ENCODE assay signal across 10 mouse cellular contexts in the genomic region with DNA sequence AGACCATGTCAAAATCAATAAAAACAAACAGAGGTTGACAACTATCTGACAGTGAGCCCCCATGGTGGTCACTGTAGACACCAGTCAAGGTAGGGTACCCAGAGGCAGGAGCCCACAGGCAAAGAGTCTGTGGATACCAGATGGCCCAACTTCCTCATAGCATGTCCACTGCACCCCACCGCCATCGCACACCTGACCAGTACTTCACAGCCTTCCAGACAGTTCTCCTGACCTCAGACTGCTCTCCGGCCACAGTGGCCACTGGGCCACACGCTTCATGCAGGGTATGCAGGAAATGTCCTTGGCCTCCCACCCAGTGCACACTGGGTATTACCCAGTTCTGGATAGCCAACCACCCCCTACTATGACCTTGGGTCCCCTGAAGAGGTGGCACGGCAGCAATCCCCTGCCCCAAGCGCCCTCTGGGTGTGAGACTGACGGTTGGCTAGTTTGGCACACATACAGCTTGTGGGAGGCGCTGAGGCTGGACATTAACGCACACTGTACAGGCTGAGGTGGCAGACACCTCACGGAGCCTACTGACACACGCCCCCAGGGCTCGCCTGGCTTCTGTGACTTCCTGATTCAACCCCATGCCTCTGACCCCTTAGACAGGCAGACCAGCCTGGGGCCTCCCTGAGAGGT. TPM values are rescaled to one million over a fixed set of nuclear protein-coding genes. Genes with fewer than 3 reads are reported as not detected.
DNase-seq lines count a peak whose midpoint lies in the region; ATAC-seq and TF ChIP-seq lines count a peak whose summit lies in the region.
"Had no signal": no experiment of that assay in that cellular context is flagged by ENCODE, and none has a peak within 500 bp of the region (broad histone marks: within the 10 kb centered on the region; RNA-seq: fewer than 3 reads in every experiment).

No protein-coding gene starts in this region.

- 81% methylated on average over 12 of the region's 12 CpGs for WGBS in heart, embryonic 15.5 days
- WGBS in macrophage (ENCODE audit: missing documents), result 52% methylated on average over 12 of the region's 12 CpGs

- H3K27ac ChIP-seq in heart, embryonic 15.5 days, result peak overlapping the region; percentile 12; the same call in 1 of the 2 replicates
- H3K27ac ChIP-seq in bone marrow macrophage, adult 2 months (ENCODE audit: insufficient read depth, low read depth, low read length), result peak overlapping the region; percentile 88
- peak overlapping the region; percentile 98 for H3K27ac ChIP-seq in macrophage
- H3K27ac ChIP-seq: neural tube, embryonic 13.5 days had no signal

- no peaks in the 10 kb centered on the region for H3K9me3 ChIP-seq in heart, embryonic 15.5 days (replicated peaks)
- no peaks in the 10 kb centered on the region for H3K9me3 ChIP-seq in megakaryocyte, embryonic 14.5 days
- H3K9me3 ChIP-seq: neural tube, embryonic 13.5 days had no signal

- ATAC-seq in heart, embryonic 15.5 days (replicated peaks; ENCODE audit: insufficient number of reproducible peaks, insufficient read depth, low FRiP score, low read depth), result no peak
- ATAC-seq in megakaryocyte, adult 5-6 weeks (ENCODE audit: poor library complexity, severe bottlenecking), result no peak

- H3K9ac ChIP-seq in heart, embryonic 15.5 days, result no peak overlapping the region
- H3K9ac ChIP-seq: liver, embryonic 14.5 days; neural tube, embryonic 13.5 days had no signal

- TF ChIP-seq POLR2A in bone marrow macrophage, adult 2 months (IDR thresholded peaks at IDR 0.05; ENCODE audit: borderline replicate concordance, low read depth, low read length), result no peak

- peaks cover 18% of the 10 kb centered on the region for H3K36me3 ChIP-seq in heart, embryonic 15.5 days
- peaks cover 86% of the 10 kb centered on the region for H3K36me3 ChIP-seq in megakaryocyte, embryonic 14.5 days (replicated peaks; ENCODE audit: low read length)
- H3K36me3 ChIP-seq in macrophage (ENCODE audit: inconsistent target), result peaks cover 24% of the 10 kb centered on the region

- no peaks in the 10 kb centered on the region for H3K27me3 ChIP-seq in heart, embryonic 15.5 days
- H3K27me3 ChIP-seq in megakaryocyte, embryonic 14.5 days (replicated peaks), result no peaks in the 10 kb centered on the region
- H3K27me3 ChIP-seq: neural tube, embryonic 13.5 days had no signal

- peaks cover 36% of the 10 kb centered on the region for H3K4me1 ChIP-seq in heart, embryonic 15.5 days (replicated peaks)
- H3K4me1 ChIP-seq in megakaryocyte, embryonic 14.5 days, result peaks cover 94% of the 10 kb centered on the region
- H3K4me1 ChIP-seq in bone marrow macrophage, adult 2 months (ENCODE audit: control insufficient read depth, insufficient read depth, low read length), result peaks cover 60% of the 10 kb centered on the region

- no peak for TF ChIP-seq CTCF in bone marrow macrophage, adult 2 months (IDR thresholded peaks at IDR 0.05; ENCODE audit: low read depth, low read length)

- no peak overlapping the region for H3K4me2 ChIP-seq in heart, embryonic 15.5 days
- H3K4me2 ChIP-seq: neural tube, embryonic 13.5 days had no signal

- no peak overlapping the region for H3K4me3 ChIP-seq in heart, embryonic 15.5 days
- peak overlapping the region; percentile 88 for H3K4me3 ChIP-seq in megakaryocyte, embryonic 14.5 days (replicated peaks)
- no peak overlapping the region for H3K4me3 ChIP-seq in bone marrow macrophage, adult 2 months (ENCODE audit: insufficient read depth, low read length)
- no peak overlapping the region for H3K4me3 ChIP-seq in macrophage (ENCODE audit: inconsistent target)
- H3K4me3 ChIP-seq: neural tube, embryonic 13.5 days had no signal

- no peak for DNase-seq in heart, adult 9 months (ENCODE audit: low spot score in 2 of 2)
- DNase-seq in cerebellum, postnatal 36 days, result no peak
- DNase-seq: heart, postnatal 36 days had no signal

- peaks cover 71% of the 10 kb centered on the region for H3K79me2 ChIP-seq in macrophage (ENCODE audit: inconsistent target)

RNA-seq across cellular contexts. Expression of a gene that starts 8.3 kb away (rescaled TPM):
- polyA plus RNA-seq in heart, embryonic 15.5 days (2015; fragmentation: Nextera tagmentation; extraction: Ambion mirVana), result 22.1 and 33.6 TPM in 2 replicates
- 61.8 and 135 TPM in 2 replicates for polyA plus RNA-seq in megakaryocyte, embryonic 14.5 days (2012; ENCODE audit: insufficient read depth, low replicate concordance)
- 61.8 and 72.0 TPM in 2 replicates for total RNA-seq in megakaryocyte, adult 5-6 weeks (2015)
- total RNA-seq in megakaryocyte, adult 5-6 weeks (2017), result 65.0 and 77.3 TPM in 2 replicates
- polyA plus RNA-seq in bone marrow macrophage, adult 2 months (2012; ENCODE audit: insufficient read depth, insufficient read length, missing spikeins), result 53.3 and 53.8 TPM in 2 replicates
- total RNA-seq in macrophage (2018; cell fraction: chromatin; rRNA removed), result 10 to 100 TPM; 24.0 to 85.6 (median 50.0) TPM
- total RNA-seq in macrophage (2018; cell fraction: cytosol; rRNA removed), result 10 to 100 TPM; 42.5 to 58.5 (median 53.2) TPM
- 10 to 100 TPM; 29.7 to 68.5 (median 43.5) TPM for total RNA-seq in macrophage (2018; cell fraction: nucleus; rRNA removed)
- 34.5 to 48.6 TPM (median 44.2 TPM) in 3 replicates for polyA plus RNA-seq in macrophage (2018)

RNA-seq across cellular contexts. Expression of a gene that starts 8.5 kb away (rescaled TPM):
- polyA plus RNA-seq in heart, embryonic 15.5 days (2015; fragmentation: Nextera tagmentation; extraction: Ambion mirVana), result 10.4 and 14.6 TPM in 2 replicates
- polyA plus RNA-seq in megakaryocyte, embryonic 14.5 days (2012; ENCODE audit: insufficient read depth, low replicate concordance), result 19.4 and 27.8 TPM in 2 replicates
- 11.3 and 14.2 TPM in 2 replicates for total RNA-seq in megakaryocyte, adult 5-6 weeks (2015)
- 4.4 and 6.6 TPM in 2 replicates for total RNA-seq in megakaryocyte, adult 5-6 weeks (2017)
- polyA plus RNA-seq in bone marrow macrophage, adult 2 months (2012; ENCODE audit: insufficient read depth, insufficient read length, missing spikeins), result 11.0 and 25.2 TPM in 2 replicates
- 10 to 100 TPM in 24 of 26 experiments, 1 to 10 TPM in 2; 6.5 to 49.9 (median 24.1) TPM for total RNA-seq in macrophage (2018; cell fraction: chromatin; rRNA removed)
- total RNA-seq in macrophage (2018; cell fraction: cytosol; rRNA removed), result 1 to 10 TPM; 1.4 to 4.2 (median 2.3) TPM
- total RNA-seq in macrophage (2018; cell fraction: nucleus; rRNA removed), result 10 to 100 TPM in 15 of 26 experiments, 1 to 10 TPM in 11; 3.1 to 26.8 (median 11.3) TPM
- polyA plus RNA-seq in macrophage (2018), result 1.9 to 5.5 TPM (median 2.3 TPM) in 3 replicates

RNA-seq across cellular contexts. Expression of a gene that starts 15.6 kb away (rescaled TPM):
- polyA plus RNA-seq in heart, embryonic 15.5 days (2015; fragmentation: Nextera tagmentation; extraction: Ambion mirVana), result 70.8 and 99.5 TPM in 2 replicates
- 472 and 996 TPM in 2 replicates for polyA plus RNA-seq in megakaryocyte, embryonic 14.5 days (2012; ENCODE audit: insufficient read depth, low replicate concordance)
- 53.5 and 61.1 TPM in 2 replicates for total RNA-seq in megakaryocyte, adult 5-6 weeks (2015)
- total RNA-seq in megakaryocyte, adult 5-6 weeks (2017), result 63.3 and 74.8 TPM in 2 replicates
- polyA plus RNA-seq in bone marrow macrophage, adult 2 months (2012; ENCODE audit: insufficient read depth, insufficient read length, missing spikeins), result 107 and 117 TPM in 2 replicates
- total RNA-seq in macrophage (2018; cell fraction: chromatin; rRNA removed), result 100 to 1,000 TPM in 1 of 26 experiments, 10 to 100 TPM in 22, 1 to 10 TPM in 3; 7.0 to 106 (median 37.3) TPM
- total RNA-seq in macrophage (2018; cell fraction: cytosol; rRNA removed), result 100 to 1,000 TPM in 18 of 26 experiments, 10 to 100 TPM in 8; 59.8 to 198 (median 116) TPM
- 100 to 1,000 TPM in 2 of 26 experiments, 10 to 100 TPM in 24; 19.5 to 123 (median 68.6) TPM for total RNA-seq in macrophage (2018; cell fraction: nucleus; rRNA removed)
- polyA plus RNA-seq in macrophage (2018), result 75.7 to 134 TPM (median 82.8 TPM) in 3 replicates

RNA-seq across cellular contexts. Expression of a gene that starts 36.7 kb away (rescaled TPM):
- polyA plus RNA-seq in heart, embryonic 15.5 days (2015; fragmentation: Nextera tagmentation; extraction: Ambion mirVana), result 45.4 and 64.8 TPM in 2 replicates
- 91.6 and 121 TPM in 2 replicates for polyA plus RNA-seq in megakaryocyte, embryonic 14.5 days (2012; ENCODE audit: insufficient read depth, low replicate concordance)
- total RNA-seq in megakaryocyte, adult 5-6 weeks (2015), result 8.4 and 10.3 TPM in 2 replicates
- 16.5 and 30.1 TPM in 2 replicates for total RNA-seq in megakaryocyte, adult 5-6 weeks (2017)
- polyA plus RNA-seq in bone marrow macrophage, adult 2 months (2012; ENCODE audit: insufficient read depth, insufficient read length, missing spikeins), result 20.9 and 22.7 TPM in 2 replicates
- total RNA-seq in macrophage (2018; cell fraction: chromatin; rRNA removed), result 10 to 100 TPM in 15 of 26 experiments, 1 to 10 TPM in 11; 1.8 to 28.3 (median 14.1) TPM
- total RNA-seq in macrophage (2018; cell fraction: cytosol; rRNA removed), result 10 to 100 TPM; 15.2 to 30.1 (median 24.2) TPM
- total RNA-seq in macrophage (2018; cell fraction: nucleus; rRNA removed), result 10 to 100 TPM in 14 of 26 experiments, 1 to 10 TPM in 12; 4.9 to 21.9 (median 10.8) TPM
- polyA plus RNA-seq in macrophage (2018), result 16.9 to 26.0 TPM (median 21.9 TPM) in 3 replicates

RNA-seq across cellular contexts. Expression of a gene that starts 48.5 kb away (rescaled TPM):
- 45.0 and 51.4 TPM in 2 replicates for polyA plus RNA-seq in heart, embryonic 15.5 days (2015; fragmentation: Nextera tagmentation; extraction: Ambion mirVana)
- 10.9 and 24.8 TPM in 2 replicates for polyA plus RNA-seq in megakaryocyte, embryonic 14.5 days (2012; ENCODE audit: insufficient read depth, low replicate concordance)
- total RNA-seq in megakaryocyte, adult 5-6 weeks (2015), result 42.6 and 52.4 TPM in 2 replicates
- total RNA-seq in megakaryocyte, adult 5-6 weeks (2017), result 48.6 and 62.0 TPM in 2 replicates
- polyA plus RNA-seq in bone marrow macrophage, adult 2 months (2012; ENCODE audit: insufficient read depth, insufficient read length, missing spikeins), result 121 and 129 TPM in 2 replicates
- total RNA-seq in macrophage (2018; cell fraction: chromatin; rRNA removed), result 100 to 1,000 TPM; 215 to 616 (median 362) TPM
- total RNA-seq in macrophage (2018; cell fraction: cytosol; rRNA removed), result 100 to 1,000 TPM in 12 of 26 experiments, 10 to 100 TPM in 14; 69.8 to 127 (median 94.9) TPM
- 100 to 1,000 TPM; 117 to 321 (median 197) TPM for total RNA-seq in macrophage (2018; cell fraction: nucleus; rRNA removed)
- polyA plus RNA-seq in macrophage (2018), result 92.5 to 126 TPM (median 111 TPM) in 3 replicates

Comparison
In these comparisons a context has a peak if more than half of its experiments do, and no peak if none do; other contexts are left out.
1. H3K27ac ChIP-seq: peak in every context shown above with its lines; median percentile 98 in macrophage; 88 in bone marrow macrophage, adult 2 months; 12 in heart, embryonic 15.5 days.